Mouse (Mus musculus): ENCODE results near the gene Hk2. TPM values are rescaled to one million over a fixed set of nuclear protein-coding genes. Genes with fewer than 3 reads are reported as not detected.
"Not testable (repeated sequence)": the region's sequence is repeated elsewhere in the genome, so short reads cannot be mapped to it uniquely, and the experiment has no call there.

Hk2 gene
- total RNA-seq, 2 experiments from 2014 or later = 3.7 TPM

DNA sequence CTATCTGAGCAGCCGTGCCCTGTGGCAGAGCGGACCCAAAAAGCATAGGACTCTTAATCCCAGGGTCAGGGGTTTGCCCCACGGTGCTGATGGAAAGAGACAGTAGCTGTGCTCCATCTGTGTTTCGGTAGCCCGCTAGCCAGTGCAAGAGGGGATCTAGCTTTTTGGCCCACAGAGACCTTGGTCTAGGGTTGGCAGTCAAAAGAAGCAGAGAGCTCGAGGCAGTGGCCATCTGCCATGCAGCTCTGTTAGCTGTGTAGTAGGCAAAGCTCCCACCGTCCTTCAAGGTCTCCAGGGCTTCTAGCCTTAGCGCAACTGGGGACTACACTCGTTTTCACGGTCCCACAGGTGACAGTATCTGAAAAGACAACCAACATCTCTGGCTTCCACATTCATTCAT is 67.0 kb downstream of the Hk2 start:
- intact Hi-C loops (cut with DNase I) = loop anchor here (10.0 kb wide), 1 partner anchor 102 kb away; no protein-coding TSS in a partner anchor
- DNase-seq (ENCODE audit: low spot score in 2 of 2) = no peak

DNA sequence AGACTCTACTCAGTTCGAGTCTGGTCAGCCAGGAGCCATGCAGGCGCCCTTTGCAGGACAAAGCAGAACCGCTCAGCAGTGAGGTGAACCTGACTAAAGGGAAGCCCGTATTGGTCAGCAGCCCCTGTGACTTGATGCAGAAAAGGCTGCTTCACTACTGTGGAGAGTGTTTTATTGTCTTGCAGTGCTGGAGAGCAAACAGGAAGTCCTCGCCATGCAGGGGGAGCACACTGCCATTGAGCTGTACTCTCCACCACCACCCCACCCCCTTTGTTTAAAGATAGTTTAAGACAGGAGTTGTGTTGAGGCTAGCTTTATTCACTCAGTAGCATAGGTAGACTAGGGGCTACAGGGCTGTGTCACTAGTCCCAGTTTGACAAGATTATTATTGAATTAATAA is 69.0 kb downstream of the Hk2 start, which contains the start of gene Pole4:
Gene Pole4, minus strand, starts transcription at position 145 of the 400 bp plus-strand sequence.
- intact Hi-C loops (cut with DNase I) = loop anchor here (10.0 kb wide), 1 partner anchor 100 kb away; no protein-coding TSS in a partner anchor
- no peak for DNase-seq (ENCODE audit: low spot score in 2 of 2)

DNA sequence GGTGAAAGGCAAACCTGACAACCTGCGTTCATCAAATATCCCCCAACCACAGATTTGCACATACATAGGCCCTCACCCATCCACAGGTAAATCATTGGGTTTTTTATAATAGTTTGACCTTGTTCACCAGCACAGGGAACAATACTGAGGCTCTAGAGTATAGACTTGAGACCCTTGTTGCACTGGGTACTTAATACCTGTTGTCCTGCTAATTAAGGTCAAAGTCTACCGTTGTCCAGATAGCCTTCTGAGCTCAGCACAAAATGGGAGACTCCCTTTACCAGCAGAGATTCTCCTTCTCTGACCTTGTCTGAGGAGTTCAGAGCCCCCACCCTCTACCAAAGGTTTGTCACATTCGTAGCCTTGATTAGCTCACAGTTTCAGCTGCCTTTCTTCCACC is 70.5 kb downstream of the Hk2 start:
- intact Hi-C loops (cut with DNase I) = loop anchor here (5.0 to 10.0 kb wide), 2 partner anchors 99 to 726 kb away; no protein-coding TSS in a partner anchor
- DNase-seq (ENCODE audit: low spot score in 2 of 2) = no peak

DNA sequence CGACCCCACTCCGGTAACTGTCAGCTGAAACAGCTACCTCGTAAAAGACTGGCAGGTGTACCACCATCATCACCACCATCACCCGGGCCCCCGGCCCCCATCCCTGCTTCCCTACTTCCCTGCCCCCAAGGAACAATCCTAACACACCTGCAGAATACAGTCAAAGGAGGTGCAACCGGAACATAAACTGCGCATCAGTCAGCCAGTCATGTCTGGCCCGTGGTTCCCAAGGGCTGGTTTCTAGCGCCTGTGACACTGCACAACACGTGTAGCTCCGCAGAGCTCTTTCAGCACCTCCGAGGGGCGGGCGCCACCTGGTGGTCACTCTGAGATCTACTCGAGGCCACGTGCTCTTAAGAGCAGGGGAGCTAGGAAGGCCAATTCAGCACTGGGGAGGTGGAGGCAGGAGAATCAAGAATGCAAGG is 71.6 kb downstream of the Hk2 start:
- DNase-seq (ENCODE audit: low spot score in 2 of 2) = peak; percentile 86 to 88
- intact Hi-C loops (cut with DNase I) = loop anchor here (5.0 to 10.0 kb wide), 2 partner anchors 98 to 725 kb away; no protein-coding TSS in a partner anchor

DNA sequence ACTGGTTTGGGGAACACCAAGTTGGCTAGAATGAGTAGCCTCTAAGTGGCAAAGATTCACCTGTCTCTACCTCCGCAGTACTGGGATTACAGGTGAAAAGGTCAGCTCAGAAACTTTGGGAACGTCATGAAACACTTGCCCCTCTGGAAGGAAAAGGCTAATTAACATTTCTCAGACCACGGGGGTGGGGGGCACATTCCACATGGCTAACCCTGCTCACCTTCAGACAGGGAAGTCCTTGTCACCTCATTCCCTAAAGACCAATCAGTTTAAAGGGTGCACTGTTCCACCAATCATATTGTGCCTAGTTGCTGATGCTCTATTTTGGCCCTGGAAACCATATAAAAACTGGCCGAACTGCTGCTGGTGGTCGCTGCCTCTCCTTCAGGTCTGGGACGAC is 73.0 kb downstream of the Hk2 start:
- intact Hi-C loops (cut with DNase I) = loop anchor here (5.0 to 10.0 kb wide), 2 partner anchors 96 to 724 kb away; no protein-coding TSS in a partner anchor
- DNase-seq (ENCODE audit: low spot score in 2 of 2) = no peak

DNA sequence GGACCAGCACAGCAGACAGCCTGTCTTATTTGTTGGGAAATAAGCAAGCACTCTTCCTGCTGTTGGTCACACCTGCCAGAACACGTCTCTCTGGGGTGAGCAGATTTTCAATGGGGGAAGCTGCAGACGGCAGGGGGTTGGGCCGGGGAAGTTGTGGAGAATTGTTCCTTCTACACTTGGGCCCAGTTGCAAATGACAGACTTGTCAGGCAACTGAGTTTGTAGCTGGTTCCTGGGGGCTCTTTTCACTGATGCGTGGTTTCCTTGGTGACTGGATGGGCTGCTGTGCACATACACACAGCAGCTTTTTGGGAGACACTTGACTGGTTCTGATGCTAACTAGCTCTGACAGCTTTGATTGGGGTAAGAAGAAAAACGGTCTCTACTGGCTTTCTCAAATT is 74.4 kb downstream of the Hk2 start:
- intact Hi-C loops (cut with DNase I) = loop anchor here (5.0 to 10.0 kb wide), 2 partner anchors 95 to 723 kb away; no protein-coding TSS in a partner anchor
- DNase-seq (ENCODE audit: low spot score in 2 of 2) = no peak

DNA sequence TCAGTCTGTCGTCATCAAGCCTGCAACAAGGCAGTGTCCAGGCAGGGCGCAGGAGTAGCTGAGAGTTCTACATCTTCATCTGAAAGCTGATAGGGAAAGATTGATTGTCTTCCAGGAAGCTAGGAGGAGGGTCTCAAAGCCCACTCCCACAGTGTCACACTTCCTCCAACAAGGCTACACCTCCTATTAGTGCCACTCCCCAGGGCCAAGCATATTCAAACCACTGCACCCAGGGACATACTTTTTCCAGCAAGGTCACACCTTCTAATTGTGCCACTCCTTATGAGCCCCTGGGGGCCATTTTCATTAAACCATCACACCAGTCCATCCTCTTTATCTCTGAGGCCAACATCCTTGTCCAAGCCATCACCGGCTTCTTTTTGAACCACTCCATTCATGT is 77.5 kb downstream of the Hk2 start:
- intact Hi-C loops (cut with DNase I) = no loop called here
- no peak for DNase-seq (ENCODE audit: low spot score in 2 of 2)

DNA sequence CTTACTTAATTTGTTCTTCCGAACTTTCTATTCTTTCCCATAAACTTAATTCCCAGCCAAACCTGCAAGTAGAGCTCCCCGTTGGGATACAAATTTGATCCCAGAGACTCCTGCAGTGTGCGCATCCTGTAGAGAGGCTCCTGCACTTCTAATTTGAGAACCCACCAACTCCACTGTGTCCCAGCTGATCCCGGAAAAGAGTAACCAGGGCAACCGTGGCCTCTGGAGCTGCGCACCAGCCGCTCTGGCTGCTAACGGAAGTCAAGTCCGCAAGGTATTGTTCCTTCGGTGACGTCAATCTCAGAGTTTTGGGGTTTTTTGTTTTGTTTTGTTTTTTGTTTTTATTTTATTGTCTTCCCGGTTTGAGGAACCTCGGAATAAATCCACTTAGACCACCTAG is 79.6 kb downstream of the Hk2 start:
- intact Hi-C loops (cut with DNase I) = no loop called here
- no peak for DNase-seq (ENCODE audit: low spot score in 2 of 2)

DNA sequence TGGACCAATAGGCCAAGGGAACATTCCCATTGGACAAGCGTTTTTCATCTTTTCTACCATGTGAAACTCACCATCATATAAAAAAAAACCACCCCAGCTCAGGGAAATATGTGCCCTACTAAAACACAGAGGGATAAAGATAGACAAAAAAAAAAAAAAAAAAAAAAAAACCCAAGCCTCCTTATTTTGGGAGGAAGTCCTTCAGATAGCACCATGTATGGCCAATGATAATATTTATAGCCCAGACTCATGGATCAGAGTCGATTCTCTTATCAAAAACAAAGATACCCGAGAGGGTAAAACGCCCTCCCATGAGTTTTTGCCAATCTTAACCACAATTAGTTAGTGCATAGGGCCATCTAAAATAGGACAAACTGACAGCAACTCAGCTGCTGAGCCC is 84.8 kb downstream of the Hk2 start:
- intact Hi-C loops (cut with DNase I) = no loop called here

DNA sequence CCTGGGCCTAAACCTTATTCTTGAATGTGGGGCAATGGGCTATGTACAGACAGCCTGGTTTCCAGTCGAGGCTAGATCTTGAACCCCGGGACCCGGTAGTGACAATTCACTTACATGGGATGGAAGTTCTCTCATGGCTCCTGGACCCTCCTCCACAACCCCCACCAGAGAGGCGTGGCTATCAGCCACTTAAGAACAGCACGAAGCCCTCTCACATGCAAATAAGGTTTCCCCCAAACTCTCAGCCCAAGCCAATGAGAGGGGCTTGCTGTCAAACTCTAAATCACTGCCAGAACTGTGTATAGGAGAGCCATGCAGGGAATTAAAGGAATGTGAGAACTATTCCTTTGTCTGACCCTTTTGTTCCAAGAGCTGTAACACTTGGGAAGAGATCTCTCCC is 85.7 kb downstream of the Hk2 start:
- intact Hi-C loops (cut with DNase I); DNase-seq (ENCODE audit: low spot score in 2 of 2): not testable (repeated sequence)

More for the DNA sequence above, 84.8 kb downstream of the Hk2 start:
- DNase-seq (ENCODE audit: low spot score in 2 of 2) = no peak

DNA sequence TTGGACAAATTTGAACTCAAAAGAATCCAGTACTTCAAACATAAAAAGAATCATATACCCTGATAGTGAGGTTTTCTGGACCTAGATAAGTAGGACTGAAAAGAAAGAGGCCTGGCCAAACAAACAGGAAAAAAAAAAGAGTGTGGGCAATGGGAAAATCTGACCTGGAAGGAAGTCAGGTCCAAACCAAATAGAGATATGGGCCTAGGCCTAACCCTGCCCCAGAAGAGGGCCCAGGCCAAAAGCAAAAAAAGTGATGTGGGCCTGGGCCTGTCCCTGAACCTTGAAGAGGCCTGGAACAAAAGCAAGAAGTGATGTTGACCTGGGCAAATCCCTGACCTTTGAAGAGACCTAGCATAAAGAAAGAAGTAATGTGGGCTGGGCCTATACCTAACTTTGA is 90.1 kb downstream of the Hk2 start:
- DNase-seq (ENCODE audit: low spot score in 2 of 2) = no peak
- intact Hi-C loops (cut with DNase I) = no loop called here

DNA sequence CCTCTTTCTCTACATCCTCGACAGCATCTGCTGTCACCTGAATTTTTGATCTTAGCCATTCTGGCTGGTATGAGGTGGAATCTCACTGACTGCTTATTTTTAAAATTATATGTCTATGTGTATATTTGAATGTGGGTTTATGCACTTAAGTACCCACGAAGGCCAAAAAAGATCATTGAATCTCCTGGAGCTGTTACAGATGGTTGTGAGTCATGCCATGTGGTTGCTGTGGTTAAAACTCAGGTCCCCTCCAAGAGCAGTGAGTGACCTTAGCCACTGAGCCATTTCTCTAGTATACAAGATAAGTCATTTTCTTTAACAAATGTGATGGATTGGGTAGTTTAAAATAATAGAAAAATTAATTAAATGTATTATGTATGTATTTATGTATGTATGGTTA is 95.0 kb downstream of the Hk2 start:
- DNase-seq (ENCODE audit: low spot score in 2 of 2); intact Hi-C loops (cut with DNase I): not testable (repeated sequence)

DNA sequence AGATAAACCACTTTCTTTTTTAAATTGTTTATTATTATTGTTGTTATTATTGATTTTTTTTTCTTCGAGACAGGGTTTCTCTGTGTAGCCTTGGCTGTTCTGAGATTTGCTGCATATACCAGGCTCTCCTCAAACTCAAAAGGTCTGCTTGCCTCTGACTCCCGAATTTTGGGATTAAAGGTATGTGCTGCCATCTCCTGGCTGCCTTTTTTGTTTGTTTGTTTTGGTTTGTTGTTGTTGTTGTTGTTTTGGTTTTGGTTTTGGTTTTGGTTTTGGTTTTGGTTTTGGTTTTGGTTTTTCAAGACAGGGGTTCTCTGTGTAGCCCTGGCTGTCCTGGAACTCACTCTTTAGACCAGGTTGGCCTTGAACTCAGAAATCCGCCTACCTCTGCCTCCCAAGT is 96.6 kb downstream of the Hk2 start:
- intact Hi-C loops (cut with DNase I) = not testable (repeated sequence)

More for the DNA sequence above, 96.6 kb downstream of the Hk2 start:
- not testable (repeated sequence) for DNase-seq (ENCODE audit: low spot score in 2 of 2)

Other genes with a start within 250 kb of the Hk2 start
- 10 to 100 TPM; 31.9 to 34.2 TPM for gene Pole4, start 69.1 kb downstream of the Hk2 start, total RNA-seq (2021)
- 10 to 100 TPM; 44.5 to 45.6 TPM for gene Sema4f, start 165.3 kb upstream of the Hk2 start, total RNA-seq (2021)
- gene M1ap, start 172.4 kb upstream of the Hk2 start, total RNA-seq (2021) = under 1 TPM in 1 of 2 experiments, not detected in 1; 0.23 TPM

Measured in left cerebral cortex, postnatal 14 days (tissue).